Mouse (Mus musculus): ENCODE measurements around the gene Ddah1.

Ddah1 gene

GRCm38 (mm10) chr3:145758561-145759378 lies at the start of gene Ddah1:
TSS of gene Ddah1 (plus strand) at chr3:145758675.
- DNase-seq: peak; percentile 19

GRCm38 (mm10) chr3:145715923-145716322 lies 42.6 kb upstream of the Ddah1 start:
- DNase-seq: no peak

- no peak for DNase-seq
Observed at GRCm38 (mm10) chr3:145719660-145720059, 38.8 kb upstream of the Ddah1 start.

- no peak for DNase-seq
Observed at GRCm38 (mm10) chr3:145725078-145725477, 33.4 kb upstream of the Ddah1 start.

GRCm38 (mm10) chr3:145728336-145728735 lies 30.1 kb upstream of the Ddah1 start:
- no peak for DNase-seq

GRCm38 (mm10) chr3:145729531-145729930 lies 28.9 kb upstream of the Ddah1 start:
- no peak for DNase-seq

- no peak for DNase-seq
Observed at GRCm38 (mm10) chr3:145730092-145730491, 28.4 kb upstream of the Ddah1 start.

- DNase-seq: no peak
Observed at GRCm38 (mm10) chr3:145734857-145735256, 23.6 kb upstream of the Ddah1 start.

GRCm38 (mm10) chr3:145736562-145736961 lies 21.9 kb upstream of the Ddah1 start:
- no peak for DNase-seq

- no peak for DNase-seq
Observed at GRCm38 (mm10) chr3:145738662-145739061, 19.8 kb upstream of the Ddah1 start.

- no peak for DNase-seq
Observed at GRCm38 (mm10) chr3:145739904-145740303, 18.6 kb upstream of the Ddah1 start.

GRCm38 (mm10) chr3:145743050-145743449 lies 15.4 kb upstream of the Ddah1 start:
- no peak for DNase-seq

GRCm38 (mm10) chr3:145743476-145744027 lies 14.9 kb upstream of the Ddah1 start:
- no peak for DNase-seq

GRCm38 (mm10) chr3:145748626-145749025 lies 9.8 kb upstream of the Ddah1 start:
- no peak for DNase-seq

- DNase-seq: no peak
Observed at GRCm38 (mm10) chr3:145756457-145756856, 2.0 kb upstream of the Ddah1 start.

- DNase-seq: no peak
Observed at GRCm38 (mm10) chr3:145757177-145757576, 1.3 kb upstream of the Ddah1 start.

GRCm38 (mm10) chr3:145757844-145758243 lies 631 bp upstream of the Ddah1 start:
- no peak for DNase-seq

GRCm38 (mm10) chr3:145759379-145760209 lies 1.1 kb downstream of the Ddah1 start:
- DNase-seq: no peak

GRCm38 (mm10) chr3:145760547-145760946 lies 2.1 kb downstream of the Ddah1 start:
- DNase-seq: no peak

GRCm38 (mm10) chr3:145761501-145762170 lies 3.2 kb downstream of the Ddah1 start:
- no peak for DNase-seq

- no peak for DNase-seq
Observed at GRCm38 (mm10) chr3:145762957-145763641, 4.6 kb downstream of the Ddah1 start.

GRCm38 (mm10) chr3:145763642-145763972 lies 5.1 kb downstream of the Ddah1 start:
- no peak for DNase-seq

GRCm38 (mm10) chr3:145764416-145764815 lies 5.9 kb downstream of the Ddah1 start:
- DNase-seq: no peak
